Mouse (Mus musculus): ENCODE measurements around the gene Igdcc3.

Igdcc3 gene

GRCm38 (mm10) chr9:65140491-65140890, 498 bp upstream of the Igdcc3 start:
- DNase-seq (ENCODE audit: low spot score in 2 of 2): no peak

GRCm38 (mm10) chr9:65141306-65141975, 452 bp downstream of the Igdcc3 start:
- DNase-seq (ENCODE audit: low spot score in 2 of 2): peak; percentile 57 to 67

GRCm38 (mm10) chr9:65141976-65142318, 958 bp downstream of the Igdcc3 start:
- DNase-seq (ENCODE audit: low spot score in 2 of 2): peak in 1 of 2 experiments; percentile 39

GRCm38 (mm10) chr9:65142399-65142798, 1.4 kb downstream of the Igdcc3 start:
- DNase-seq (ENCODE audit: low spot score in 2 of 2): peak in 1 of 2 experiments; percentile 22

- no peak for DNase-seq (ENCODE audit: low spot score in 2 of 2)
Measured at GRCm38 (mm10) chr9:65146001-65146400, 5.0 kb downstream of the Igdcc3 start.

GRCm38 (mm10) chr9:65148507-65148906, 7.5 kb downstream of the Igdcc3 start:
- no peak for DNase-seq (ENCODE audit: low spot score in 2 of 2)

- DNase-seq (ENCODE audit: low spot score in 2 of 2): no peak
Measured at GRCm38 (mm10) chr9:65152711-65153330, 11.8 kb downstream of the Igdcc3 start.

- DNase-seq (ENCODE audit: low spot score in 2 of 2): no peak
Measured at GRCm38 (mm10) chr9:65153331-65153711, 12.3 kb downstream of the Igdcc3 start.

- no peak for DNase-seq (ENCODE audit: low spot score in 2 of 2)
Measured at GRCm38 (mm10) chr9:65154692-65155455, 13.9 kb downstream of the Igdcc3 start.

GRCm38 (mm10) chr9:65156604-65157003, 15.6 kb downstream of the Igdcc3 start:
- DNase-seq (ENCODE audit: low spot score in 2 of 2): no peak

GRCm38 (mm10) chr9:65157631-65158030, 16.6 kb downstream of the Igdcc3 start:
- no peak for DNase-seq (ENCODE audit: low spot score in 2 of 2)

GRCm38 (mm10) chr9:65161188-65161587, 20.2 kb downstream of the Igdcc3 start:
- DNase-seq (ENCODE audit: low spot score in 2 of 2): no peak

- DNase-seq (ENCODE audit: low spot score in 2 of 2): no peak
Measured at GRCm38 (mm10) chr9:65161881-65162280, 20.9 kb downstream of the Igdcc3 start.

- peak; percentile 66 to 69 for DNase-seq (ENCODE audit: low spot score in 2 of 2)
Measured at GRCm38 (mm10) chr9:65162711-65163639, 22.0 kb downstream of the Igdcc3 start.

- no peak for DNase-seq (ENCODE audit: low spot score in 2 of 2)
Measured at GRCm38 (mm10) chr9:65164870-65165269, 23.9 kb downstream of the Igdcc3 start.

- no peak for DNase-seq (ENCODE audit: low spot score in 2 of 2)
Measured at GRCm38 (mm10) chr9:65166386-65166785, 25.4 kb downstream of the Igdcc3 start.

GRCm38 (mm10) chr9:65168534-65168933, 27.5 kb downstream of the Igdcc3 start:
- no peak for DNase-seq (ENCODE audit: low spot score in 2 of 2)

- no peak for DNase-seq (ENCODE audit: low spot score in 2 of 2)
Measured at GRCm38 (mm10) chr9:65168952-65169351, 28.0 kb downstream of the Igdcc3 start.

GRCm38 (mm10) chr9:65172654-65173053, 31.7 kb downstream of the Igdcc3 start:
- no peak for DNase-seq (ENCODE audit: low spot score in 2 of 2)

- no peak for DNase-seq (ENCODE audit: low spot score in 2 of 2)
Measured at GRCm38 (mm10) chr9:65175234-65175938, 34.4 kb downstream of the Igdcc3 start.

All from right cerebral cortex, postnatal 10 days (tissue).